Mouse (Mus musculus): ENCODE data around the gene Lrp2. TPM values are rescaled to one million over a fixed set of nuclear protein-coding genes. Genes with fewer than 3 reads are reported as not detected.

Gene Lrp2
- total and polyA plus RNA-seq, 3 experiments, result 0.01 TPM; not detected in 2

DNA sequence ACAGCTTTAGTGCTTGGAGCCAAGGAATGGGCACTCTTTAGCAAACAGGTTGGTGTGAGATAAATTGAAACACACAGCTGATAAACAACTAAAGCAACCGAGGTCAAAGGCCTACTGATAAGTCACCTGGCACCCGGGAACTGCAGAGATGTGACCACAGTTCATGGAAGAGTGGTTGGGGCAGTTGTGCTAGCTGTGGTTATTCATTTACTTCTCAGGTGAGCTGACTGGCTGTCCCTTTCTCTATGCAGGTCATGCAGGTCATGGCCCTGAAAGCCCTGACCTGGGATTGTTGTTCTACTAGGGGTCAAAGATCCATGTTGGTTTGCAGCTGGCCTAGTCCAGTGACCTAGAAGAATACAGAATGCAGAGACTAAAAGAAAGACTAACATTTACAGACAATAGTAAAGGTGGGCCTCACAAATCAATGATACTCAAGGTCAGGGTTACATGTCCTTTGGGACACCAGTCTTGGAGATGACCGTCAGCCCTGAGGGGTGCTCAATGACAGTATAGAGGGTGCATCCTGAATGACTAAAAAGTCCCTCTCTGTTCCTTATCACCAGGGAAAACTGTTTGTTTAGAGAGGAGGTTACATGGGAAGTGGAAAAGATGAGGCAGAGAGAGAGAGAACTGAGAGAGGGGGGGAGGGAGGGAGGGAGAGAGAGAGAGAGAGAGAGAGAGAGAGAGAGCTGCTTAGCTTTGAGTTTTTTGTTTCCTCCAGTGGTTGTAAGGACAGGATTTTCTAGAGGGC, 199.6 kb downstream of the Lrp2 start:
- H3K9me3 ChIP-seq (replicated peaks; ENCODE audit: insufficient read depth, low read length), result no peaks in the 10 kb centered on the region
- H3K27ac ChIP-seq (ENCODE audit: control insufficient read depth, low read depth, low read length), result no peak overlapping the region
- H3K79me2 ChIP-seq (ENCODE audit: control insufficient read depth, insufficient read depth, low read length, poor library complexity), result no peaks in the 10 kb centered on the region
- no peaks in the 10 kb centered on the region for H3K36me3 ChIP-seq (ENCODE audit: control insufficient read depth in 1 of 2, insufficient read depth in 2 of 2, low read length in 2 of 2)
- no peak overlapping the region for H3K9ac ChIP-seq (ENCODE audit: control insufficient read depth, low read depth, low read length, poor library complexity, severe bottlenecking)
- no peaks in the 10 kb centered on the region for H3K4me1 ChIP-seq (ENCODE audit: control insufficient read depth in 1 of 2, insufficient read depth in 2 of 2, low read length in 2 of 2)
- H3K27me3 ChIP-seq (ENCODE audit: control insufficient read depth in 1 of 2, insufficient read depth in 2 of 2, low read length in 2 of 2), result no peaks in the 10 kb centered on the region
- no peak overlapping the region for H3K4me3 ChIP-seq (ENCODE audit: control insufficient read depth in 1 of 2, insufficient read depth in 1 of 2, low read depth in 2 of 2, low read length in 2 of 2)
- no peak for DNase-seq (ENCODE audit: low read depth, low spot score)
- TF ChIP-seq TAL1 (IDR thresholded peaks at IDR 0.05; ENCODE audit: low read length), result no peak
- no peak for TF ChIP-seq CHD1 (IDR thresholded peaks at IDR 0.05; ENCODE audit: low read depth, low read length)
- no peak for TF ChIP-seq RAD21 (IDR thresholded peaks at IDR 0.05; ENCODE audit: low read depth, low read length)
- no peak for TF ChIP-seq ZMIZ1 (IDR thresholded peaks at IDR 0.05; ENCODE audit: low read depth, low read length)
- TF ChIP-seq MAZ (IDR thresholded peaks at IDR 0.05; ENCODE audit: low read depth, low read length), result no peak
- no peak for TF ChIP-seq ZKSCAN1 (IDR thresholded peaks at IDR 0.05; ENCODE audit: low read depth, low read length)
- TF ChIP-seq NELFE (IDR thresholded peaks at IDR 0.05; ENCODE audit: low read depth, low read length), result no peak
- no peak for TF ChIP-seq USF1 (IDR thresholded peaks at IDR 0.05; ENCODE audit: low read depth, low read length)
- no peak for TF ChIP-seq MAX (IDR thresholded peaks at IDR 0.05; ENCODE audit: low read length)
- no peak for TF ChIP-seq POLR2AphosphoS5 (IDR thresholded peaks at IDR 0.05; ENCODE audit: borderline replicate concordance, low read depth, low read length)
- no peak for TF ChIP-seq ZC3H11A (IDR thresholded peaks at IDR 0.05; ENCODE audit: low read depth, low read length)
- TF ChIP-seq TBP (IDR thresholded peaks at IDR 0.05; ENCODE audit: low read depth, low read length), result no peak
- TF ChIP-seq MYB (IDR thresholded peaks at IDR 0.05; ENCODE audit: low read depth, low read length), result no peak
- TF ChIP-seq MXI1 (IDR thresholded peaks at IDR 0.05; ENCODE audit: low read depth, low read length), result no peak
- no peak for TF ChIP-seq POLR2AphosphoS2 (IDR thresholded peaks at IDR 0.05; ENCODE audit: low read length)
- TF ChIP-seq HCFC1 (IDR thresholded peaks at IDR 0.05; ENCODE audit: low read depth, low read length), result no peak
- no peak for TF ChIP-seq POLR2A (IDR thresholded peaks at IDR 0.05; ENCODE audit: control insufficient read depth in 1 of 2, insufficient read depth in 1 of 2, low read depth in 1 of 2, low read length in 2 of 2, poor library complexity in 1 of 2)
- TF ChIP-seq MYC (IDR thresholded peaks at IDR 0.05; ENCODE audit: low read depth, low read length), result no peak
- TF ChIP-seq MEF2A (IDR thresholded peaks at IDR 0.05; ENCODE audit: extremely low read depth, insufficient replicate concordance, low read depth, low read length, poor library complexity, severe bottlenecking), result no peak

DNA sequence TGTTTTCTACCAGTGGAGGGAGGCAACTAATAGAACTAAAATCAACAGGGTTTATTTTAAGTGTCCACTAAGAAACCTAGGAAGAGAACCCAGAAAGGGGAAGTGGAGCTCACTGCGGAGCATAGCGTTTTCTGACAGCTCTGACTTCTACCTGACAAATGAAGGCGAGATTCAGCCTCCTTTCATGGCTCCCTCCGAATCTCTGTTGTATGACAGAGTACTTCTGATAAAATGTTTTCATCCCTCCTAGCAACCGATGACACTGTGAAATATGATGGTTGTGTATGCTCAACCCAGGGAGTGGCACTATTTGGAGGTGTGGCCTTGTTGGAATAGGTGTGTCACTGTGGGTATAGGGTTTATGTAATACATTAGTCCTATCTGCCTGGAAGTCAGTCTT, 203.0 kb downstream of the Lrp2 start:
- no peak overlapping the region for H3K27ac ChIP-seq (ENCODE audit: control insufficient read depth, low read depth, low read length)

More for the DNA sequence above, 203.0 kb downstream of the Lrp2 start:
- TF ChIP-seq POLR2AphosphoS2 (IDR thresholded peaks at IDR 0.05; ENCODE audit: low read length) (no peak), TBP (IDR thresholded peaks at IDR 0.05; ENCODE audit: low read depth, low read length) (no peak), MAFK (IDR thresholded peaks at IDR 0.05; ENCODE audit: borderline replicate concordance, low read depth, low read length) (no peak), POLR2AphosphoS5 (IDR thresholded peaks at IDR 0.05; ENCODE audit: borderline replicate concordance, low read depth, low read length) (no peak), CHD1 (IDR thresholded peaks at IDR 0.05; ENCODE audit: low read depth, low read length) (no peak), RAD21 (IDR thresholded peaks at IDR 0.05; ENCODE audit: low read depth, low read length) (no peak), GATA1 (IDR thresholded peaks at IDR 0.05; ENCODE audit: low read depth, low read length) (no peak), E2F4 (IDR thresholded peaks at IDR 0.05; ENCODE audit: borderline replicate concordance, low read depth, low read length) (no peak), MYB (IDR thresholded peaks at IDR 0.05; ENCODE audit: low read depth, low read length) (no peak), KAT2A (conservative IDR thresholded peaks at IDR 0.05; ENCODE audit: low read depth, low read length) (no peak), EP300 (IDR thresholded peaks at IDR 0.05; ENCODE audit: low read depth in 1 of 2, low read length in 2 of 2) (no peak), GABPA (IDR thresholded peaks at IDR 0.05; ENCODE audit: low read depth, low read length) (no peak), MAX (IDR thresholded peaks at IDR 0.05; ENCODE audit: low read length) (no peak), HCFC1 (IDR thresholded peaks at IDR 0.05; ENCODE audit: low read depth, low read length) (no peak), ZMIZ1 (IDR thresholded peaks at IDR 0.05; ENCODE audit: low read depth, low read length) (no peak), RCOR1 (IDR thresholded peaks at IDR 0.05; ENCODE audit: low read depth, low read length) (no peak), CHD2 (IDR thresholded peaks at IDR 0.05; ENCODE audit: low read length) (no peak)
- H3K4me1 ChIP-seq (ENCODE audit: control insufficient read depth in 1 of 2, insufficient read depth in 2 of 2, low read length in 2 of 2), result no peaks in the 10 kb centered on the region
- H3K79me2 ChIP-seq (ENCODE audit: control insufficient read depth, insufficient read depth, low read length, poor library complexity), result no peaks in the 10 kb centered on the region
- H3K27me3 ChIP-seq (ENCODE audit: control insufficient read depth in 1 of 2, insufficient read depth in 2 of 2, low read length in 2 of 2), result no peaks in the 10 kb centered on the region
- no peak overlapping the region for H3K9ac ChIP-seq (ENCODE audit: control insufficient read depth, low read depth, low read length, poor library complexity, severe bottlenecking)
- no peak for DNase-seq (ENCODE audit: low read depth, low spot score)
- no peak overlapping the region for H3K4me3 ChIP-seq (ENCODE audit: control insufficient read depth in 1 of 2, insufficient read depth in 1 of 2, low read depth in 2 of 2, low read length in 2 of 2)
- H3K36me3 ChIP-seq (ENCODE audit: control insufficient read depth in 1 of 2, insufficient read depth in 2 of 2, low read length in 2 of 2), result no peaks in the 10 kb centered on the region
- no peaks in the 10 kb centered on the region for H3K9me3 ChIP-seq (replicated peaks; ENCODE audit: insufficient read depth, low read length)

Data from MEL (cell line).